Mouse (Mus musculus): Measurements from ENCODE around the gene Rin2.

DNA sequence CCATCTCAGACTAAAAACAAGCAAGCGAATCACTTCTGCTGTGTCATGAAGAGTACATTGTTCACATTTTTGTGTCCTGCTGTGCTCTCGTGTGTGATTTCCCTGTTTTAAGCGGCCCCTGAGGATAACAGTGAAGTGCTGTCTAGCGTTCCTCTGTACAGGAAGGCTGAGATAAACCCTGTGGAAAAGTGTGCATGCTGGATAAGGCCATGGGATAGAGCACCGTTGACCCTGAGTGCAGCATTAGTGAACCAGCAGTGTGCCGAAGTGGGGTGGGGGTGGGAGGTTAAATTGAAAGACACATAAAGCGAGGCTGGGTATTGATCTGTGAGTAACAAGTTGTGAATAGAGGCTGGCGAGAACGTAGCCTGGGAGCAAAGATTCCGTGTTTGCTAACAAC lies 94.9 kb downstream of the Rin2 start:
- TF ChIP-seq CTCF (IDR thresholded peaks at IDR 0.05; ENCODE audit: borderline replicate concordance, extremely low read depth, insufficient read depth, insufficient read length) (no peak), POLR2A (IDR thresholded peaks at IDR 0.05; ENCODE audit: borderline replicate concordance, extremely low read depth, insufficient read depth, insufficient read length, poor library complexity, severe bottlenecking) (no peak)
